Mouse (Mus musculus) urinary bladder, adult 2 months (tissue): ENCODE results near the gene Vmn2r96. TPM values are rescaled to one million over a fixed set of nuclear protein-coding genes. Genes with fewer than 3 reads are reported as not detected.
"Not testable (repeated sequence)": the region's sequence is repeated elsewhere in the genome, so short reads cannot be mapped to it uniquely, and the experiment has no call there.

ENCODE experiments used
- DNase-seq: peaks from one replicate; pipeline ENCODE4 v3.0.0; 2022; ENCODE audit warnings: low spot score
- polyA plus RNA-seq: library from polyadenylated mRNA; depleted of rRNA; stranded (reverse); fragments of >200 nt; gene quantifications from 2 replicates; pipeline ENCODE4 v1.2.3, GENCODE M21; 2012; rRNA removed

Gene Vmn2r96
- 0.03 TPM in 1 of 2 replicates, not detected in the other for polyA plus RNA-seq

- DNase-seq: not testable (repeated sequence)
Observed at GRCm38 (mm10) chr17:18572851-18573250, at the start of gene Vmn2r96. Gene Vmn2r96, plus strand, starts transcription at chr17:18573151.

- no peak for DNase-seq
Observed at GRCm38 (mm10) chr17:18523371-18523770, 49.6 kb upstream of the Vmn2r96 start.

- DNase-seq: no peak
Observed at GRCm38 (mm10) chr17:18523991-18524390, 49.0 kb upstream of the Vmn2r96 start.

DNA sequence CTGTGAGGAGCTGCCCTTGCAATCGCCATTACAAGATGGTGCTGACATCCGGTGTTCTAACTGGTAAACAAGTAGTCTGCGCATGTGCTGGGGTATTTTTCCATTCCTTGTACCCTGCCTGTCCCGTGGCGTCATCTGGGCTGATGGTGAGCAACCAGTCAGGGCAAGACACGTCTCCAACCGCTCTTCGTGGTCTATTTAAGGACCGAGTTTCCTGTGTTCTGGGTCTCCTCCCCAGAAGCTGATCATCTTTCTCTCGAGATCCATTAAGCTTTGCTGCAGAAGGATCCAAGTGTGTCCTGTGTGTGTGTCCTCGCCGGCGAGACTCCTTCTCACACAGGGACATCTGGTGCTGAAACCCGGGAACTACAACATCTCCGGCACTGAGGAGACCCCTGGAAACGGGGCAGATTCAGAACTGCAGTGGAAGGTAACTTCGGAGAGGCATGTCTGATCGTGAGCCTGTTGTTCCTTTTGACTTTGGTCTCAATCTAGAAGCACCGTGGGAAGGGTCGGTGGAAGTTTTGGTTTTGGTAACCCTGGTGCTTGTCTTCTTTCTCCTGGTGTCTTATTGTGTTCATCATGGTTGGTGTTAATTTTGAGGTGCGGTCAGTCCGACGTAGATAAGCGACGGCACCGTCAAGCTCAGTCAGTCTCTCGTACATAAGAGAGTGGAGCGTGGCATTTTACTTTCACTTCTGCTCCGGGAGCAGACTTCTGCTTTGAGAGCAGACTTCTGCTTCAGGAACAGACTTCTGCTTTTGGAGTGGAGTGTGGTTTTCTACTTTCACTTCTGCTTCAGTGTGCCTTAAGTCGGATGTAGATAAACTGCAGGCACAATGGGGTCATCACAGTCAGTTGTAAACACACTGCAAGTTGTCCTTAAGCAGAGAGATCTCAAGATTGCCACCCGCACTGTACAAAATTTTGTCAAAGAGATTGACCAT, 14.5 kb upstream of the Vmn2r96 start:
- DNase-seq: not testable (repeated sequence)

DNA sequence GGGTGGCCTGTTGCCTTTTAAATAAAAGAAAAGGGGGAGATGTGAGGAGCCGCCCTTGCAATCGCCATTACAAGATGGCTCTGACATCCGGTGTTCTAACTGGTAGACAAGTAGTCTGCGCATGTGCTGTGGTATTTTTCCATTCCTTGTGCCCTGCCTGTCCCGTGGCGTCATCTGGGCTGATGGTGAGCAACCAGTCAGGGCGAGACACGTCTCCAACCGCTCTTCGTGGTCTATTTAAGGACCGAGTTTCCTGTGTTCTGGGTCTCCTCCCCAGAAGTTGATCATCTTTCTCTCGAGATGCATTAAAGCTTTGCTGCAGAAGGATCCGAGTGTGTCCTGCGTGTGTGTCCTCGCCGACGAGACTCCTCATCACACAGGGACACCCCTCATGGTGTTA, 6.8 kb upstream of the Vmn2r96 start:
- DNase-seq: not testable (repeated sequence)

DNA sequence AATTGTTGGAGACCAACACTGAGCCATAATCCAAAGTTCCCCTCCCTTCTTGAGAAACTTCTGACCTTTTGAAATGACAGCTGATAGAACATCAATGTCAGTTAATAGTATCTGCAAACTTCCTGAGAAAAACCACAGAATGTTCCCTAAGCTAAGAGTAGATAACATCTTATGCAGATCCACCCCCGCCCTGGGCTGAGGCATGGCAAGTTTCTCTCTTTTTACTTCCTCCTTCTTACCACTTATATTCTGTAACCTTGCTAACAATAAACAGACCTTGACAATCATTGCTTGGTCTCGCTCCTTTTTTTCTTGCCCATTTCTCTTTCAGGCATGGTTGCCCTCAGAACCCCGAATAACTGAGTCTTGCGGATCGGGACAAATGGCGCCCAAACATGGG, 42.2 kb downstream of the Vmn2r96 start:
- not testable (repeated sequence) for DNase-seq

GRCm38 (mm10) chr17:18626532-18626931, 53.6 kb downstream of the Vmn2r96 start:
- no peak for DNase-seq

Other genes starting within 250 kb of the Vmn2r96 start
- gene Vmn2r95, start 149.1 kb upstream of the Vmn2r96 start, polyA plus RNA-seq: not detected in 2 replicates